Mouse (Mus musculus): ENCODE data around the gene Klhl13. TPM values are rescaled to one million over a fixed set of nuclear protein-coding genes. Genes with fewer than 3 reads are reported as not detected.

Gene Klhl13
- polyA plus RNA-seq, 1 experiment: 0.51 TPM

GRCm38 (mm10) chrX:23318857-23319256 lies 46.0 kb downstream of the Klhl13 start:
- Histone ChIP-seq H3K36me3 (ENCODE audit: control insufficient read depth, insufficient read depth, low read length) (no peaks in the 10 kb centered on the region), H3K27ac (ENCODE audit: control insufficient read depth, insufficient read depth, low read depth, low read length) (no peak overlapping the region), H3K4me3 (ENCODE audit: control insufficient read depth, low read depth, low read length) (no peak overlapping the region), H3K4me1 (ENCODE audit: control insufficient read depth, insufficient read depth, low read length) (no peaks in the 10 kb centered on the region), H3K27me3 (ENCODE audit: control insufficient read depth, insufficient read depth, low read length) (no peaks in the 10 kb centered on the region)
- TF ChIP-seq CTCF (IDR thresholded peaks at IDR 0.05; ENCODE audit: control insufficient read depth, insufficient read depth, insufficient replicate concordance, low read depth, low read length) (no peak), POLR2A (IDR thresholded peaks at IDR 0.05; ENCODE audit: control insufficient read depth, low read depth, low read length) (no peak)

GRCm38 (mm10) chrX:23295952-23296598 lies 68.8 kb downstream of the Klhl13 start:
- H3K36me3 ChIP-seq (ENCODE audit: control insufficient read depth, insufficient read depth, low read length): no peaks in the 10 kb centered on the region
- H3K4me1 ChIP-seq (ENCODE audit: control insufficient read depth, insufficient read depth, low read length): no peaks in the 10 kb centered on the region
- no peak overlapping the region for H3K4me3 ChIP-seq (ENCODE audit: control insufficient read depth, low read depth, low read length)
- no peak overlapping the region for H3K27ac ChIP-seq (ENCODE audit: control insufficient read depth, insufficient read depth, low read depth, low read length)
- no peaks in the 10 kb centered on the region for H3K27me3 ChIP-seq (ENCODE audit: control insufficient read depth, insufficient read depth, low read length)
- TF ChIP-seq CTCF (IDR thresholded peaks at IDR 0.05; ENCODE audit: control insufficient read depth, insufficient read depth, insufficient replicate concordance, low read depth, low read length) (no peak; the same call in 1 of the 2 replicates), POLR2A (IDR thresholded peaks at IDR 0.05; ENCODE audit: control insufficient read depth, low read depth, low read length) (no peak)

- Histone ChIP-seq H3K4me3 (ENCODE audit: control insufficient read depth, low read depth, low read length) (no peak overlapping the region), H3K4me1 (ENCODE audit: control insufficient read depth, insufficient read depth, low read length) (no peaks in the 10 kb centered on the region), H3K27ac (ENCODE audit: control insufficient read depth, insufficient read depth, low read depth, low read length) (no peak overlapping the region), H3K27me3 (ENCODE audit: control insufficient read depth, insufficient read depth, low read length) (no peaks in the 10 kb centered on the region), H3K36me3 (ENCODE audit: control insufficient read depth, insufficient read depth, low read length) (no peaks in the 10 kb centered on the region)
- TF ChIP-seq CTCF (IDR thresholded peaks at IDR 0.05; ENCODE audit: control insufficient read depth, insufficient read depth, insufficient replicate concordance, low read depth, low read length) (no peak), POLR2A (IDR thresholded peaks at IDR 0.05; ENCODE audit: control insufficient read depth, low read depth, low read length) (no peak)
These were observed 79.5 kb downstream of the Klhl13 start for GRCm38 (mm10) chrX:23285442-23285817.

DNA sequence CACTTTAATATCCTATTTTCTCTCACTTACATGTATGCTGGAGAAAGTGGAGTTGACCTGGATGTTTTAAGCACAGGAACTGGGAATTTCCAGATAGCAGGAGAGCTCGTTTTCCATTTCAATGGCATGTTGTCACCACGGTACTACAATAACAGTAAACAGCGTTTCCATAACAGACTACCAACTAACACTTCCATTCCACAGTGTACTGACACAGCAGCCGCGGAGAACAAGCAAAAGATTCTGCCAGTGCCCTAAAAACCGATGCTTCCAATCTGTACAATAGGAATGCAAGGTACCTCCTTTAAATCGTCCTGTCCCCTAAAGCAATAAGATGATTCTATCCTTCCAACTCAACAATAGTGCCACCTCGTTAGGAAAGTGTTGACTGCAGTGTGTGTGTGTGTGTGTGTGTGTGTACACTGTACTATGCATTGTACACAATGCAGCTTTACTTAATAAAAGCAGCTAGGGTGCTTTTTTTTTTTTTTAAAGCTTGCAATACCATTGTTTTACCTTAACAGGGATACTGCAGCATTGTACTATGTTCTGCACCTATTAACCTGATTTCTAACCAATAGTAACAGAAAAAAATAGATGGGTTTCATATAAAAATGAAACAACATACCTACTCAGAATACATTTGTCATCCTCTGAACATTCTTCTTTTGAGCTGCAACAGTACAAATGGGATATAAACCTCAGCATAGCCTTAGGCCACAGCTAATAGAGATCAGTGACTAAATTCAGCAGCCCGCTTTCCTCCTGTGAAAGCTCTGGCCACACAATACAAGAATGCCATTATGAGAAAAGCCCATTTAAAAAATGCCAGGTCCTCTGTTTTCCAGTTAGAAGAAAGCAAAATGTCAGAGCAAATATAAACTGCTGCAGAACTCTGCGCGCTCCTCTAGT lies 80.1 kb downstream of the Klhl13 start:
- no peaks in the 10 kb centered on the region for H3K4me1 ChIP-seq (ENCODE audit: control insufficient read depth, insufficient read depth, low read length)
- no peak overlapping the region for H3K4me3 ChIP-seq (ENCODE audit: control insufficient read depth, low read depth, low read length)
- no peaks in the 10 kb centered on the region for H3K27me3 ChIP-seq (ENCODE audit: control insufficient read depth, insufficient read depth, low read length)
- H3K27ac ChIP-seq (ENCODE audit: control insufficient read depth, insufficient read depth, low read depth, low read length): no peak overlapping the region
- H3K36me3 ChIP-seq (ENCODE audit: control insufficient read depth, insufficient read depth, low read length): no peaks in the 10 kb centered on the region
- TF ChIP-seq POLR2A (IDR thresholded peaks at IDR 0.05; ENCODE audit: control insufficient read depth, low read depth, low read length) (no peak), CTCF (IDR thresholded peaks at IDR 0.05; ENCODE audit: control insufficient read depth, insufficient read depth, insufficient replicate concordance, low read depth, low read length) (no peak)

GRCm38 (mm10) chrX:23267601-23268000 lies 97.3 kb downstream of the Klhl13 start:
- Histone ChIP-seq H3K27me3 (ENCODE audit: control insufficient read depth, insufficient read depth, low read length) (no peaks in the 10 kb centered on the region), H3K36me3 (ENCODE audit: control insufficient read depth, insufficient read depth, low read length) (no peaks in the 10 kb centered on the region), H3K4me3 (ENCODE audit: control insufficient read depth, low read depth, low read length) (no peak overlapping the region), H3K27ac (ENCODE audit: control insufficient read depth, insufficient read depth, low read depth, low read length) (no peak overlapping the region), H3K4me1 (ENCODE audit: control insufficient read depth, insufficient read depth, low read length) (no peaks in the 10 kb centered on the region)
- TF ChIP-seq POLR2A (IDR thresholded peaks at IDR 0.05; ENCODE audit: control insufficient read depth, low read depth, low read length) (no peak), CTCF (IDR thresholded peaks at IDR 0.05; ENCODE audit: control insufficient read depth, insufficient read depth, insufficient replicate concordance, low read depth, low read length) (no peak)

DNA sequence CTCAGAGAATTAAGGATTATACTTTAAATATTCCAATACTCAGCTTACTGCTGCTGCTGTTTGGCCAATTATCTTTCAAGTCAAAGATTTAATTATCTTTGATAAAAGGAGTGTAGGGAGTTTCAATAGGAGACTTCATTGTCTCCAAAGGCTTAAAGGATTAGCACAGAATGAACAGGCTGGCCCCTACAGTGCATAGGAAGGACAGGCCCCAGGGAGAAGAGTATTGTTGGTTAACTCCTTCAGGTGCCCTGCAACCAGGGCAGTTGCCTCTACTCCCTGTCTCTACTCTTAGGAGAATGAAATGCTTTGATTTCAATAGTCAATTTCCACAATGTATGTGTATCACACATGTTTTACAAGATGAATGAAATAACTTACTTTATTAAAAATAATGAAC lies 116.1 kb downstream of the Klhl13 start:
- no peaks in the 10 kb centered on the region for H3K4me1 ChIP-seq (ENCODE audit: control insufficient read depth, insufficient read depth, low read length)
- H3K4me3 ChIP-seq (ENCODE audit: control insufficient read depth, low read depth, low read length): no peak overlapping the region
- no peaks in the 10 kb centered on the region for H3K36me3 ChIP-seq (ENCODE audit: control insufficient read depth, insufficient read depth, low read length)
- TF ChIP-seq CTCF (IDR thresholded peaks at IDR 0.05; ENCODE audit: control insufficient read depth, insufficient read depth, insufficient replicate concordance, low read depth, low read length): no peak
- TF ChIP-seq POLR2A (IDR thresholded peaks at IDR 0.05; ENCODE audit: control insufficient read depth, low read depth, low read length): no peak
- H3K27ac ChIP-seq (ENCODE audit: control insufficient read depth, insufficient read depth, low read depth, low read length): no peak overlapping the region
- H3K27me3 ChIP-seq (ENCODE audit: control insufficient read depth, insufficient read depth, low read length): no peaks in the 10 kb centered on the region
